8 mouse cellular contexts compared by ENCODE assay signal in genomic region chr13:104789663-104790062, GRCm38 (mm10). TPM values are rescaled to one million over a fixed set of nuclear protein-coding genes. Genes with fewer than 3 reads are reported as not detected.
DNase-seq lines count a peak whose midpoint lies in the region; ATAC-seq and TF ChIP-seq lines count a peak whose summit lies in the region.

No protein-coding gene starts in this region.

- TF ChIP-seq POLR2A in lung, adult 2 months (IDR thresholded peaks at IDR 0.05; ENCODE audit: borderline replicate concordance, extremely low read depth, low read depth, low read length), result no peak

- peak; percentile 70 for ATAC-seq in forebrain, embryonic 14.5 days

- peak; percentile 32; the same call in 1 of the 2 replicates for TF ChIP-seq CTCF in lung, adult 2 months (IDR thresholded peaks at IDR 0.05; ENCODE audit: insufficient read depth, low read length)

- H3K4me2 ChIP-seq in forebrain, embryonic 14.5 days (ENCODE audit: low read length), result no peak overlapping the region

- H3K4me3 ChIP-seq in ES-E14 (ENCODE audit: insufficient read depth in 1 of 2, low read depth in 1 of 2, low read length in 2 of 2, poor library complexity in 1 of 2, severe bottlenecking in 1 of 2), result no peak overlapping the region
- H3K4me3 ChIP-seq in forebrain, embryonic 14.5 days (ENCODE audit: low read depth, low read length), result no peak overlapping the region
- no peak overlapping the region for H3K4me3 ChIP-seq in lung, adult 2 months (replicated peaks; ENCODE audit: extremely low read depth, low read depth, low read length)

- WGBS in forebrain, embryonic 14.5 days, result 12% methylated on average over 2 of the region's 2 CpGs
- 10% methylated on average over 2 of the region's 2 CpGs for WGBS in lung, adult 2 months

- peaks cover 7% of the 10 kb centered on the region for H3K36me3 ChIP-seq in ES-E14 (ENCODE audit: control insufficient read depth, insufficient read depth, low read length, poor library complexity, severe bottlenecking)
- H3K36me3 ChIP-seq in forebrain, embryonic 14.5 days (ENCODE audit: control insufficient read depth, insufficient read depth, low read length), result peaks cover 14% of the 10 kb centered on the region

- H3K4me1 ChIP-seq in ES-E14 (ENCODE audit: control insufficient read depth in 2 of 2, insufficient read depth in 2 of 2, low read length in 2 of 2, poor library complexity in 1 of 2), result no peaks in the 10 kb centered on the region
- H3K4me1 ChIP-seq in forebrain, embryonic 14.5 days (ENCODE audit: control insufficient read depth, insufficient read depth, low read length), result no peaks in the 10 kb centered on the region
- H3K4me1 ChIP-seq in lung, adult 2 months (ENCODE audit: control insufficient read depth, insufficient read depth, low read length), result no peaks in the 10 kb centered on the region

- no peaks in the 10 kb centered on the region for H3K9me3 ChIP-seq in ES-E14 (ENCODE audit: control insufficient read depth, insufficient read depth, low read depth, low read length)
- no peaks in the 10 kb centered on the region for H3K9me3 ChIP-seq in forebrain, embryonic 14.5 days (replicated peaks; ENCODE audit: control insufficient read depth, low read length)

- in situ Hi-C loops in ES-E14 (cut with MboI; ENCODE audit: low sequenced_read_pairs in 2 of 2, unreplicated experiment in 2 of 2), result no loop called here

- no peaks in the 10 kb centered on the region for H3K27me3 ChIP-seq in forebrain, embryonic 14.5 days (replicated peaks; ENCODE audit: control insufficient read depth, insufficient read depth, low read length)

- no peak overlapping the region for H3K27ac ChIP-seq in ES-E14 (ENCODE audit: insufficient read depth, low read depth, low read length, poor library complexity, severe bottlenecking)
- H3K27ac ChIP-seq in forebrain, embryonic 14.5 days (ENCODE audit: low read depth, low read length), result no peak overlapping the region

- peak; percentile 10 for DNase-seq in layer of hippocampus, adult 9-10 months (ENCODE audit: low spot score)
- no peak for DNase-seq in layer of hippocampus, postnatal 36 days
- DNase-seq in ES-E14 (ENCODE audit: low read depth, low spot score), result peak; percentile 26
- peak; percentile 12 for DNase-seq in c-Kit-negative CD71-positive TER-119-positive erythroid progenitor cells, embryonic 14.5 days (ENCODE audit: low read depth, low spot score)
- DNase-seq in forebrain, embryonic 14.5 days (ENCODE audit: low spot score), result peak; percentile 82
- no peak for DNase-seq in lung, adult 2 months
- peak; percentile 66 for DNase-seq in retina, postnatal 1 day
- no peak for DNase-seq in ovary, adult 18-20 months (ENCODE audit: low spot score)

- no peak overlapping the region for H3K9ac ChIP-seq in ES-E14 (ENCODE audit: insufficient read depth, low read depth, low read length, poor library complexity, severe bottlenecking)
- H3K9ac ChIP-seq in forebrain, embryonic 14.5 days (ENCODE audit: low read length), result no peak overlapping the region

TF ChIP-seq in ES-E14, 5 proteins besides CTCF, POLR2A, EP300 and RAD21:
- TF ChIP-seq ZC3H11A (IDR thresholded peaks at IDR 0.05; ENCODE audit: borderline replicate concordance, low read depth, low read length) (peak; percentile 65), MAFK (IDR thresholded peaks at IDR 0.05; ENCODE audit: insufficient read depth, low read depth, low read length) (no peak), HCFC1 (IDR thresholded peaks at IDR 0.05; ENCODE audit: borderline replicate concordance, insufficient read depth, low read length) (no peak), ZNF384 (IDR thresholded peaks at IDR 0.05; ENCODE audit: low read depth, low read length) (no peak), CHD2 (IDR thresholded peaks at IDR 0.05; ENCODE audit: low read depth, low read length) (no peak)

RNA-seq across cellular contexts. Expression of gene Srek1ip1, which starts 2.6 kb away (rescaled TPM):
- 10 to 100 TPM; 21.0 to 21.6 TPM for total RNA-seq in layer of hippocampus, postnatal 36 days (2021)
- total RNA-seq in ES-E14 (2012; rRNA removed), result 3.5 and 5.9 TPM in 2 replicates
- 16.4 and 20.4 TPM in 2 replicates for polyA plus RNA-seq in forebrain, embryonic 14.5 days (2014; fragmentation: Nextera tagmentation; extraction: Ambion mirVana)
- polyA plus RNA-seq in lung, adult 2 months (2012; rRNA removed), result 3.3 and 5.5 TPM in 2 replicates

RNA-seq across cellular contexts. Expression of gene Cwc27, which starts 27.3 kb away (rescaled TPM):
- total RNA-seq in layer of hippocampus, postnatal 36 days (2021), result 10 to 100 TPM; 18.1 to 18.4 TPM
- 21.8 and 29.5 TPM in 2 replicates for total RNA-seq in ES-E14 (2012; rRNA removed)
- polyA plus RNA-seq in forebrain, embryonic 14.5 days (2014; fragmentation: Nextera tagmentation; extraction: Ambion mirVana), result 21.5 and 25.5 TPM in 2 replicates
- 1.6 and 2.4 TPM in 2 replicates for polyA plus RNA-seq in lung, adult 2 months (2012; rRNA removed)

Comparison
In these comparisons a context has a peak if more than half of its experiments do, and no peak if none do; other contexts are left out.
1. DNase-seq: peak in layer of hippocampus, adult 9-10 months (single experiment), ES-E14 (single experiment), c-Kit-negative CD71-positive TER-119-positive erythroid progenitor cells, embryonic 14.5 days (single experiment), forebrain, embryonic 14.5 days (single experiment) and retina, postnatal 1 day (single experiment); none in layer of hippocampus, postnatal 36 days (0 of 2), lung, adult 2 months (single experiment) and ovary, adult 18-20 months (single experiment).